Mouse (Mus musculus): ENCODE data around the gene Faah.

The Faah gene

DNA sequence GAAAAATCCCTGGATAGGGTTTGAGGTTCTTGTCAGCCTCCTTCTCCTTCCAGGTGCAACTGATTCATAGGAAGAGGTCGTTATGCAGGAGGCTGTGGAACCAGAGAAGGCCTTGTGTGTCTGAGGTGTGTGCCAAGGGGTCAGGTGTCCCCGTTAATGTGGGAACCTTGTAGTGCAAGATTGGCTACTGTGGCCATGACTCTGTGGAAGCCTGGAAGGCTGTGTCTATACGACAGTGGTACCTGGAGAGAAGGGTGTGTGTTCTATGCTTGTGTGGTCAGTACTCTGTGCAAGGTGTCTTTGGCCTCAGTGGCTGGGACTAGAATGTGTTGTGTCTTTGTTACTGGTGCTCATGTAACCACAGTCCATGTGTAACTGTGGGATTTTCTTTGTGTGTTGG, 77.0 kb downstream of the Faah start:
- DNase-seq = no peak

DNA sequence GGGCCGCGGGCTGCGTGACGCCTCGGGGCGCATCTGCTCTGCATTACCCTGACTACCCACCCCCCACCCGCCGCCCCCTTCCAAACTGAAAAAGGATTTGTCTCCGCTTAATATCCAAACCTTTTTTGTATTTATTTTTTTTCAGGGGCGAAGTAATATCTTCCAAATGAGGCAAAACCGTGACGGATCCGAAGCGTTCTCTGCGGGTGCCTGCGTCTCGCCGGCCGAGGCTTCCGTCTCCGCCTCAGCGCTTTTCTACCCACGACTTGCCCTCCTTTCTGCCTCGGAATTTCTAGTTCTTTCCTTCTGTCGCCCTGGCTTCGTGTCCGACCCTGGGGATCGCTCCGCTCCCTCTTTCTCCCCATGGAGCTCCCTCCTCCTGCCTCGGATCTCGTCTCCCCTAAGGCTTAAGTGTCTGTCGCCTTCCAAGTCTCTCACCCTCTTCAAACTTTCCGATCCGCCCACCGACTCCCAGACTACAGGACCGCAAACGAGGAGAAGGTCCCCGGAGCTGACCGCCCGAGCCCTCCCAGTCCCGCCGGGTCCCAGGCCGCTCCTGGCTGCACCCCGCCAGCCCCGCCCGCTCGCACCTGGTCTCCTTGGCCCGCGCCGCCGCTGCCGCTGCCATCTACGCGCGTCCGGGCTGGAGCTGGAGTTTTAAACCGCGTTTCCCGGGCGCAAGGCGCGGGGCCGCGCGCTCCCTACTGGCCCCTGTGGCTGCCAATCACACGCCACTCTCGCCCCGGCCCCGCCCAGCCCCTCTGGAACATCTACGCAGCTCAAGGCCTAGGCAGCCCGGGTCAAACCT, 78.2 kb downstream of the Faah start, which contains the start of gene Dmbx1:
Dmbx1 (minus strand) TSS at position 632 of the 808 bp plus-strand sequence.
- DNase-seq = no peak

DNA sequence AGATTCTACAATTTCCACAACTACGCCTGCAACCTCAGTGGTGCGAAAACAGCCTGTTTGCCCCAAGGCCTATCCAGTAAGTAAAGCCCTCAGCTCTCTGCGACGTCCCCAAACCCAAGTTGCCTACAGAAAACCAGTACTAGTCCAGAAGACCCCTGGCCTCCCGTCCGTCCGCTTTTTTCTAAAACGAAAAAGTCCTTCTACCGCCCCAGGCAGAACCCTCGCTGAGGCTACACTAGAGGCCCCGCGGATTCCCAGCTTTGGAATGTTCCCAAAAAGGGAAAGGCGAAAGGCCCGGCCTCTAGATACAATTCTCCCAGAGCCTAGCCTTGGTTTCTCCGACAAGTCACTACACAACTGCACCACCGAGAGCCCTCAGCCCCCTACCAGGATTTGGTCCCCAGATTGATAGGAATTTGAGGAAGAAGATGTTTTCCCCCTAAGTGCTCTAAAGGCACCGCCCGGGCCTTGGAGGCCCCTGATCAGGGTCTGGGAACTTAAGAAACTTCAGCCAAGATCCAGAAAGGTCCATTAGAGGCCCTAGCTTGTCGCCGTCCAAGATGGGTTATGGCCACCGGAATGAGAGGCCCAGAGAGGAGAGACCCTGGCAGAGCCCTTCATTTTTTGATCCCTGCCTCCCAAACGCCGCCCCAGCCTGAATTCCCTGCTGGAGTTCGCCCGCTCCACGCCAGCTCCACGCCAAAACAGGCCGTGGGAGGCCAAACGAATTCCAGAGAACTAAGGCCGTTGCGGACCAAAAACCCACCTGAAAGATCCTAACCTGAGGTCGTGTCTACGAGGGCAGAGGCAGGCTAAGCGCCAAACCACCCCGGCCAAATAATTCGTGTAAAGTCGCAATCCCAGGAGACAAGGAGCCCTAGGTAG, 79.2 kb downstream of the Faah start:
- DNase-seq = peak; percentile 15

DNA sequence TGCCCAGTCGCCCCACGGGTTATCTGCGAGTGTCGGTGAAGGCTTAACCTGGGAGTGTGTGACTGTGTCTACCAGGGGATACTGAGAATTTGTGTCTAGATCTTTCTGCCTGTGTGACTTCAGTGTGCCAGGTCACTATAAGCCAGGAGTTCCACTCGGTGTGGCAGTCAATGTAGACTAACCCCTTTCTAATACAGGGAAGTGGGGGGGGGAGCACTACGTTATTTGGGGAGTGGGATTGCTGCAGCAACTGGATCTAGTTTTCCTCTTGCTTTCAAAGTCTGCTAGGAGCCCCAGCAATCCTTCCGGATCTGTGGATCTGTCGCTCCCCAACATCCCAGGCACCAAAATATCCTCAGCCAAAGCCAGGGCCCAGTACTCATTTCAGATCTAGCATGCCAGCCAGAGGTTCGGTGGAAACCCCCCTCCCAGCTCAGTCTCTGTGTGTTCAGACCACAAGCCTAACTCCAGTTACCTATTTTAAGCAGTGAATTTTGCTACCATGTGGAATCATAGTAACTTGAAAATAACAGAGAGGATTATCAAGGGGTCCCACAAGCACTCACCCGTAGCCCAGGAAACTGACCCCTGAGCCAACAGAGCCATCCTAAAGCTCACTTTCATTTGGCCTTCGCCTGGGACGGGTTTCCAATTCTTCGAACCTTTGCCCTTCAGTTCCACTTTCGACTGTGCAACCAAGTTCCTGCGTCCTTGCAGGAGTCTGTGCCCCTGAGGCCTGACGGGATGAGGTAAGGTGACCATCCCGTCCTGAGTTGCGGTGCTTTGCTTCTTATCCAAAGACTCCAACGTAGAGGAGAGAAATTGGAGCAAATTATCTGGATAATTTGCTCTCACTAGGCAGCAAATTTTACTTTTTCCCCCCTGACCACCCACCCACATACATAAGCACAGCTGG, 80.4 kb downstream of the Faah start:
- DNase-seq = no peak

DNA sequence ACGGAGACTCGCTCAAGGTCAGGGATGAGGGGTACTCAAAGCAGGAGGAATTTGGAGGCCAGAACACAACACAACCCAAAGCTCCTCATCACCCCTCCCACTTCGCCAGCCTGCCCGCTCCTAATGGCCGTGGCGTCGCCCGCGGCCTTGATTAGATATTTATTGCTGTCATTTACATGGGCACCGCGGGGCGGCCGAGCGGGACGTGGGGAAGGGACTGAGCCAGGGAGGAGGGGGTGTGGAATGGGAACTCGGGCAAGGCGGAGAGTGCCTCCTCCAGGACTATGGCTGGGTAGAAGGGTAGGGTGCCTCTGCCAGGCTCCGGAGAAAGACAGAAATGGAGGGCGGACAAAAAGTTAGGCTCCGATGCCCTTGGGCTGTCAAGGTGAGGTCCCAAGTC, 81.1 kb downstream of the Faah start:
- DNase-seq = no peak

DNA sequence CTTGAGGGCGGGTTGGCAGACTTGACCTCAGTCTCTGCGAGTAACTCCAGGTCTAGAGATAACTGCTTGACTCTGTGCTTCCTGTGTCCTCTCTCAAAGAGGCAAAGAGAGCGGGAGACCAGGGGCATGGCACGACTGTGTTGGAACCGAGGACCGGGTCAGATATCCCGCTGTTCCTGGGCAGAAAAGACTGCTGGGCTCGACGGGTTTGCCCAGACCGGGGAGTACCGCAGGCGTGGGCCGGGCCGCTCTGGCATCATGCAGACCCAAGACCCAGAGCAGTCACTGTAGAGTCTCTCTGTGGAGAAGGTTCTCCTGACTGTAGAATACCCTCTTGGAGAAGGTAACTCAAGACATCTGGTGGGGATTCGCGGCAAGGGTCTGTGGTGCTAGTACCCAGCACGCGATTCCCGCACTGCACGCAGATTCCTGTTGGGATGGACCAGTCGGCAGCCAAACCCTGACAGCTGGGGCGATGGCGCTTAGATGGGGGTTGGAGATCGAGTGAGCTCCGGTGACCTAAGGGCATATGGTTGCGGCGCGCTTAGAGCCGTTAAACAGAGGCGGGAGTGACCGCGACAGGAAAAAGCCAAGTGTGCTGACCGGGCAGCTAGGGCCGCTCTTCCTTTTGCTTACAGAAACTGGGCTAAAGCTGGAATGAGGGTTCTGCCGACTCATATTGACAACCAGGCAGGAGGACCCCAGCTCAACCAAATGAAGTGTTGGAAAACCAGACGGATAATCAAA, 81.7 kb downstream of the Faah start:
- DNase-seq = no peak

DNA sequence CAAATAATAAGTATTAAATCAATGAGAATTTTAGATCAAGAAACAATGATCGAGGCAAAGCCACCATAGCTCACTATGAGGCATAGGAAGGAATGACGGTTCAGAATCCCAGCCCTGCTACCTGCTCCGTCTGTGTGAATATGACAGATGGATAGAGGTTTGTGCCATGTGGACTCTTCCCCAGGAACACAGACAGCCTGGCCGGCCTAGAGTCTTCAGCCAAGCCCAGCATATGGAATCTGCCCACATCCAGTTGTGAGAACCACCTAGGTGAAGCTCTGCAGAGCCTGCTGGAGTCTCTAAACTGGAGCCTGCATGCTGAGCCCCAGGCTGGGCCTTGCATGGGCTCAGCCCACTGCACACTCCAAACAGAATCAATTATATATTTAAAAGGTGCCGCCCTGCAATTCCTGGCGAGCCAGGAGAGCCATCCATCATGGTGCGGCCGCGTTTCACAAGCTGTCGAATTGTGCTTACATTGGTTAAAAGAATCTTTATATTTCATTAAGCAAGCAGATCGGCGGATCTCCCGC, 86.1 kb downstream of the Faah start:
- no peak for DNase-seq

DNA sequence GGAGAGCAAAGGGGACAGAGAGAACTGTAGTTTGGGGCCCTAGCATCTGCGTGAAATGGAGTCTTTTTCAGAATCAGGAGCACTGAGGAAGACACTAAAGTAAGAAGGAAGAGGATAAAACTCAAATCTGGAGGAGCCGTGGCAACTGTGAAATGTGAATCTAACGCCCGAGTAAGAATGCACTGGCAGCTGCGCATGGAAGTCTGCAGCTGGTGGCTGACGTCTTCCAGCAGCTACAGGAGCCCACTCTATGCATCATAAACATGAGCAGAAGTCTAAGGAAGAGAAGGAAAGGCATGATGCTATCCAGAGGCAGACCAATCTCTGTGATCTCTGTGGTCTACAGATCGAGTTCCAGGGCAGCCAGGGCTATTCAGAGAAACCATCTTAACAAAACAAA, 90.1 kb downstream of the Faah start:
- DNase-seq = no peak

DNA sequence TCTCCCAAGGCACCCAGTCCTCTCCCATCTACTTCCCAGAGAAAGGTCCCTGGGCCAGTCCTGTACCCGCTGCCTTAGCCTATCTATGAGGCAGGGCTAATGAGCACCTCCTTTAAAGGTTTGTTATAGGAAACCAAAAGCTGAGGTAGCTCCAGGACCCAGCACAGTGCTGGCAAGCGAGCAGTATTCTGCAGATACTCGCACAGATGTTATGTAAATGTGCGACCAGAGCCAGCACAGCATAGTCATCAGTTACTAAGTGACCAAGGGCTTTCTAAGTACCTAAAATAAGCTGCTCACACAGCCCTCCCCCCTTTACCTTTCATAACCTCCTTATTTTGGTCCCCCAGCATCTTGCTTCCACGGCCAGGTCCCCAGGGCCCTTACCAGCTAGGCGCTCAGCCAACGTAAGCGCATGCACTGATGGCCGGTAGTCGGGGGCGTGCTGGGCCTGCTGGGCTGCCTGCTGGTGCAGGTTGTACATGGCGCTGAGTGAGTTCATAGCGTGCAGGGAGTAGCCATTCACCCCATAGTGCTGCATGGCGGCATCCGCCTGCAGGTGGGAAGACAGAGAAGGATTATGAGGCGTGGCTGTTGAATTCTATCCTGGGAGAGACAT, 94.4 kb downstream of the Faah start:
- no peak for DNase-seq

DNA sequence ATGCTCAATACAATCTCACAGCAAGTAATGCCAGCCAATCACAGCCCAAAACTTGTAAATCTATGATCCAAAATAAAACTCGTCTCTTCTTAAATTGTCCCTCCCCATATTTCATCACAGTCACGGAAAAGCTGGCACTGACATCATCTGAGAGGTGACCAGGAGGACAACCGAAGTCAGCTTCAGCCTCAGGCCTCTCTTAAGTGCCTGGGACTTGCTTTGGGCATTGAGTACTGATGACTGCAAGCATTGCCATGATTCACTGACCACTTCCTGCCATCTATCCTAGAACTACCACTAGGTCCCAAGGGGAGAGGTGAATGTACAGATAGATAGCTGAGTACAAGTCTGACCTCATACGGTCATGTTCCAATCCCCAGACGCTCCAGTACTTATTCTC, 95.0 kb downstream of the Faah start:
- no peak for DNase-seq

DNA sequence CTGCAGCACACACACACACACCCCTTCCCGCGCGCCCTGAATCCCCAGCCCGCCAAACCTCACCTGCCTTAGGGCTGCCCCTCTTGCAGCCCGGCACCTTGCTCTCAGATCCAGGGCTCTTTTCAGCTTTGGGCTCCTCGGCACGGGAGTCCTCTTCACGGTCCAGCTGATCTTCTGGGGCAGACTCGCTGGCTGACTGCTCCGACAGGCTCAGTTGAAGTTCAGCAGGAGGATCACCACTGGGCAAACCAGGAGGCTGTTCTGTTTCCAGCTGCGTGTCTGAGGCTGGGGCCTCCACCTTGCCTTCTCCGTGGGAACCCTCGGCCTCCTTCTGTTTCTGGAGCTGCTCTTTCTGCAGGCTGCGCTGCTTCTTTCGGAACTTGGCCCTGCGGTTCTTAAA, 97.8 kb downstream of the Faah start:
- DNase-seq = no peak

All from right cerebral cortex, postnatal 14 days (tissue).